Mouse (Mus musculus) neural tube, embryonic 10.5 days (tissue): ENCODE results near the gene Zfp740.
A peak's percentile ranks its signal among the peaks of the same experiment; 100 is the strongest.
"Not testable (repeated sequence)": the region's sequence is repeated elsewhere in the genome, so short reads cannot be mapped to it uniquely, and the experiment has no call there.

Experiments used
- DNase-seq: peaks from one replicate; pipeline ENCODE4 v3.0.0-alpha.2; 2017; ENCODE audit warnings: low spot score; ENCODE audit errors: extremely low spot score

The Zfp740 gene

GRCm38 (mm10) chr15:102202971-102203834, at the start of gene Zfp740:
TSS of gene Zfp740 (plus strand) at chr15:102203249.
- peak; percentile 98 for DNase-seq

GRCm38 (mm10) chr15:102155006-102155405, 48.0 kb upstream of the Zfp740 start:
- DNase-seq: not testable (repeated sequence)

- peak; percentile 42 for DNase-seq
Observed at GRCm38 (mm10) chr15:102156836-102157235, 46.2 kb upstream of the Zfp740 start.

GRCm38 (mm10) chr15:102160415-102161060, 42.5 kb upstream of the Zfp740 start:
- no peak for DNase-seq

GRCm38 (mm10) chr15:102163900-102164693, 39.0 kb upstream of the Zfp740 start:
- no peak for DNase-seq

GRCm38 (mm10) chr15:102165468-102166100, 37.5 kb upstream of the Zfp740 start:
- DNase-seq: no peak

- DNase-seq: no peak
Observed at GRCm38 (mm10) chr15:102167620-102168021, 35.4 kb upstream of the Zfp740 start.

GRCm38 (mm10) chr15:102169064-102169463, 34.0 kb upstream of the Zfp740 start:
- DNase-seq: no peak

GRCm38 (mm10) chr15:102173581-102173980, 29.5 kb upstream of the Zfp740 start:
- no peak for DNase-seq

- no peak for DNase-seq
Observed at GRCm38 (mm10) chr15:102175736-102176319, 27.2 kb upstream of the Zfp740 start.

GRCm38 (mm10) chr15:102176571-102177316, 26.3 kb upstream of the Zfp740 start:
- DNase-seq: no peak

- no peak for DNase-seq
Observed at GRCm38 (mm10) chr15:102177417-102177816, 25.6 kb upstream of the Zfp740 start.

GRCm38 (mm10) chr15:102178279-102178678, 24.8 kb upstream of the Zfp740 start:
- DNase-seq: peak; percentile 81

GRCm38 (mm10) chr15:102179106-102179505, 23.9 kb upstream of the Zfp740 start:
- DNase-seq: no peak

GRCm38 (mm10) chr15:102179924-102180323, 23.1 kb upstream of the Zfp740 start:
- no peak for DNase-seq

GRCm38 (mm10) chr15:102183076-102183475, 20.0 kb upstream of the Zfp740 start:
- no peak for DNase-seq

- no peak for DNase-seq
Observed at GRCm38 (mm10) chr15:102186239-102186638, 16.8 kb upstream of the Zfp740 start.

- no peak for DNase-seq
Observed at GRCm38 (mm10) chr15:102188096-102188495, 15.0 kb upstream of the Zfp740 start.

GRCm38 (mm10) chr15:102188883-102189282, 14.2 kb upstream of the Zfp740 start:
- no peak for DNase-seq

- DNase-seq: no peak
Observed at GRCm38 (mm10) chr15:102191699-102192098, 11.3 kb upstream of the Zfp740 start.
